Mouse (Mus musculus) forebrain, embryonic 16.5 days (tissue): ENCODE measurements at regions not wholly inside any gene's neighbourhood (a gene's known extent, or its start where the extent isn't known, plus 50 kb on each side); places are given as distances from the start of the nearest gene placed in this dataset.
"Not testable (repeated sequence)": the region's sequence is repeated elsewhere in the genome, so short reads cannot be mapped to it uniquely, and the experiment has no call there.

ENCODE experiments used
- ATAC-seq: fragments of 200-750 bp; cut with Nextera tagmentation; 2 replicates; pipeline ENCODE4 v1.8.0; 2017; ENCODE audit warnings: mild to moderate bottlenecking, moderate library complexity
- H3K27ac ChIP-seq: fragments of 300-500 bp; sonication (generic); 2 replicates; pipeline ENCODE4 v1.5.1; 2014; ENCODE audit warnings: low read length, control low read depth
- H3K27me3 ChIP-seq: fragments of 300-500 bp; sonication (generic); replicated peaks from 2 replicates; pipeline ENCODE4 v1.6.1; 2014; ENCODE audit warnings: low read length; ENCODE audit not compliant: control insufficient read depth, insufficient read depth
- H3K36me3 ChIP-seq: fragments of 300-500 bp; sonication (generic); 2 replicates; pipeline ENCODE4 v1.6.1; 2014; ENCODE audit not compliant: control insufficient read depth, insufficient read depth
- H3K4me1 ChIP-seq: fragments of 300-500 bp; sonication (generic); replicated peaks from 2 replicates; pipeline ENCODE4 v1.6.1; 2014; ENCODE audit warnings: low read length; ENCODE audit not compliant: control insufficient read depth, insufficient read depth
- H3K4me2 ChIP-seq: fragments of 300-500 bp; sonication (generic); 2 replicates; pipeline ENCODE4 v1.6.1; 2014; ENCODE audit warnings: mild to moderate bottlenecking, low read length, control low read depth
- H3K4me3 ChIP-seq: fragments of 300-500 bp; sonication (generic); replicated peaks from 2 replicates; pipeline ENCODE4 v1.5.1; 2014; ENCODE audit warnings: mild to moderate bottlenecking, low read length, control low read depth
- H3K9ac ChIP-seq: fragments of 300-500 bp; sonication (generic); replicated peaks from 2 replicates; pipeline ENCODE4 v1.6.1; 2014; ENCODE audit warnings: low read depth, low read length, control low read depth
- H3K9me3 ChIP-seq: fragments of 300-500 bp; sonication (generic); 2 replicates; pipeline ENCODE4 v1.6.1; 2016; ENCODE audit warnings: low read length; ENCODE audit not compliant: control insufficient read depth
- WGBS: fragments of 180-500 bp; shearing (Covaris S2); extraction: QIAGEN DNeasy Blood & Tissue Kit; methylation state at CpG from one replicate; pipeline ENCODE4 v1.1.7; 2014; 5-methylcytosine and 5-hydroxymethylcytosine counted together

DNA sequence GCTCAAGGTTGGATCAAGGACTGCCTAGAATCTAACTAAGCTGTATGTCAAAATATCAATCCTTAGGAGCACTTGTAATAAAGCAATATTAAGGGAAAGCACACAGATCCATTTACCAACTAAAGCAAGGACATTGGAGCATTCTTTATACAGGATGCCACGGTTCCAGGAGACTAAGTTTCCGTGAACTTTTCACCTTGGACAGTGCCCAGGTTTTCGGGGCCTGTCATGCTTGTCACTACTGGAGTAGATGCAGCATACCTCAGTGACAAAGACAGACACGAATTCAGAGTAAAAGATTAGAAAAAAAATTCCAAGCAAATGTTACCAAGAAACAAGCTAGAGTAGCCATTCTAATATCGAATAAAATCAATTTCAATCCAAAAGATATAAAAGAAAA is 543.6 kb downstream of the Slitrk5 start:
- 89% methylated on average over 5 of the region's 5 CpGs for WGBS
- H3K9ac ChIP-seq, H3K4me1 ChIP-seq, H3K4me3 ChIP-seq, H3K36me3 ChIP-seq, H3K9me3 ChIP-seq, H3K4me2 ChIP-seq, ATAC-seq, H3K27me3 ChIP-seq, H3K27ac ChIP-seq: not testable (repeated sequence)

DNA sequence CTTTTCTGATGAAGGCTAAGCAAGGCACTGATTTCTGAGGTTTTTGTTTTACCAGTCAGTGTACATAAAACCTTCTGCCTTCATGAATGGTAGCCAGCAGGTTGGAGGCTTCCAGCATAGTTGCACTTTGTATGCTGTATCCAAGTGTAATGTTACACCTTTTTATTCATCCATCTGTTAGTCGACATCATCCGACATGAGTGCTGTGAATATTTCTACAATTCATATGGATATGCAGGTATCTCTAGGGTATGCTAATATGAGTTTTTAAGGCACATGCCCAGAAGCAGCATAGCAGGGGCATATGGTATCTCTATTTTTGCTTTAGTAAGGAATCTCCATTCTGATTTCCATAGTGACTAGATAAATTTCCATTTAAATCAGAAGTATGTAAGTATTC is 555.6 kb downstream of the Slitrk5 start:
- no peaks in the 10 kb centered on the region for H3K9me3 ChIP-seq
- no peak overlapping the region for H3K9ac ChIP-seq
- no peaks in the 10 kb centered on the region for H3K27me3 ChIP-seq
- peaks cover 3% of the 10 kb centered on the region; the same call in 1 of the 2 replicates for H3K4me1 ChIP-seq
- 71% methylated on average over 2 of the region's 2 CpGs for WGBS
- H3K36me3 ChIP-seq: no peaks in the 10 kb centered on the region
- no peak overlapping the region for H3K4me3 ChIP-seq
- H3K4me2 ChIP-seq: no peak overlapping the region
- no peak overlapping the region for H3K27ac ChIP-seq
- peak; percentile 88 for ATAC-seq

DNA sequence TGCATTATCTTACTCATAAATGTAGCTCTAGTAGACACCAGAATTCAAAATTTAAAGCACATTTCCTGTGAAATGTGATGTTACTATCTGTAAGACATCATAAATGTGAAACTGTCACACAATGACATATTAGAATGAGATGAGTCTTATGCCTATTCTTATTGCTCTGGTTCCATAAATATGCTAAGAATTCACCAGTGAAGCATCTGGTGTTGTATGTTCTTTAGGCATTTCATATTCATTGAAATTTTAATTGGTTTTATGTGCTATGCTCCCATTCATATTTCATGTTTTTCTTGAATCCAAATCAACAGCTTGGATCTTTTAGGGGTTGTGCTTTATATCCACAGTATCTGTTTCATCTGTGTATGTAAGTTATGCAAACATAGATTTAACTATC is 564.6 kb downstream of the Slitrk5 start:
- H3K9me3 ChIP-seq: no peaks in the 10 kb centered on the region
- no peak overlapping the region for H3K4me3 ChIP-seq
- H3K4me2 ChIP-seq: no peak overlapping the region
- ATAC-seq: peak; percentile 82
- H3K9ac ChIP-seq: no peak overlapping the region
- no peaks in the 10 kb centered on the region for H3K36me3 ChIP-seq
- no peak overlapping the region for H3K27ac ChIP-seq
- no peaks in the 10 kb centered on the region for H3K4me1 ChIP-seq
- no peaks in the 10 kb centered on the region for H3K27me3 ChIP-seq

DNA sequence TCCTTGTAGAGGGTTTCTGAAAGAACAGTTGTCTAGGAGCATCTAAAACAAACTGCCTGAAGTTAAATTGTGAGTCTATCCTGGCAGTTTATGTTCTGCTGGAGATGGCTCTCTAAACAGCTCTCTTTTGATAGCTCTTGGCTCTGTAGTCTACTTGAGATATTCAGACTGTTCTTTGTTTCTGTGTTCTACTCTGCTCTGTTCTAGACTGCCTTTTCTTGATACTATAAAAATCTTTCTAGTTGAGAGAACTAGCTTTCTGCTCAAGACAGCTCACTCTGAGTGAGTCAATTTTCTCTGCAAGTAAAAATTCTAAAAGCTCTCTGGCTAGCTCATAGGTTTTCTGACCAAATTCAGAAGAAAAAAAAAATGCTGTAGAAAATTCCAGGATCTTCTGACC is 573.3 kb downstream of the Slitrk5 start:
- no peaks in the 10 kb centered on the region for H3K4me1 ChIP-seq
- no peaks in the 10 kb centered on the region for H3K27me3 ChIP-seq
- no peak overlapping the region for H3K4me3 ChIP-seq
- H3K36me3 ChIP-seq: no peaks in the 10 kb centered on the region
- H3K9ac ChIP-seq: no peak overlapping the region
- H3K4me2 ChIP-seq: no peak overlapping the region
- H3K9me3 ChIP-seq: no peaks in the 10 kb centered on the region
- no peak overlapping the region for H3K27ac ChIP-seq
- no peak for ATAC-seq

DNA sequence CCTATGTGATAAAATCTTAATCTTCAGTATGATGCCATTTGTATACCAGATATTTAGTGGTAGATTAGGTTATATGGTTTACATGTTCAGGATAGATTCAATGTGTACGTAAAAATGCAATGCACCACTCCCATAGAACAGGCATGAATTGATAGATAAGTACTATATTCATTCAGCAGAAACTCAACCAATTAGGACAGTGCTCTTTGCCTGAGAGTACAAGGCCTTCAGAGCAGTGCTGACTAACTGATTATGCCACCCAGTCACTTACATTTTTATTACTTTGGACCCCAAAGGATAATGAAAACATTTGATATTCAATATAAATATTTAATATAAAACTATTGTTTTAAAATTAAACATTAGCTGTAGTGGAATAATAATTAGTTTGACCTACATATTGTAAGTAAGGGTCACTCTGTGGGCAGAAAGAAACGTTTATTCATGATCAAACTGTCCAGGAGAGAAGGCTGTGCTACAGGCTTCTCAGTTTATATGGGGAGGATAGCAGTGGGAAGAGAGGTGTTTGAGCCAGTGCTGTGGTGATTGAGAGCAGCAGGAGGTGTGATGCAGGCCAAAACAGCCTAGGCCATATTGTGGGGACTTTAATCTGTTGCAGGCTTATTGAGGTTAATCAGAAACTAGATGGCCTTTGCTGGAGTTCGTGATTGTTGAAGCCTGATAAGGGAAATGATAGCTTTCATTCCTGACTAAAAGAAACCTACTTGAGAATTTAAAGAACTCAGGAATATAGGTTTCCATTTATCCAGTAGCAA is 623.3 kb downstream of the Slitrk5 start:
- H3K9me3 ChIP-seq: no peaks in the 10 kb centered on the region
- no peak overlapping the region for H3K9ac ChIP-seq
- H3K27me3 ChIP-seq: no peaks in the 10 kb centered on the region
- no peak for ATAC-seq
- no peak overlapping the region for H3K27ac ChIP-seq
- no peaks in the 10 kb centered on the region for H3K4me1 ChIP-seq
- H3K4me3 ChIP-seq: no peak overlapping the region
- 74% methylated on average over 3 of the region's 3 CpGs for WGBS
- no peak overlapping the region for H3K4me2 ChIP-seq
- H3K36me3 ChIP-seq: no peaks in the 10 kb centered on the region

- no peak for ATAC-seq
- no peak overlapping the region for H3K4me3 ChIP-seq
- no peaks in the 10 kb centered on the region for H3K9me3 ChIP-seq
- WGBS: 89% methylated on average over 2 of the region's 2 CpGs
- H3K4me1 ChIP-seq: no peaks in the 10 kb centered on the region
- no peaks in the 10 kb centered on the region for H3K27me3 ChIP-seq
- no peak overlapping the region for H3K4me2 ChIP-seq
- no peak overlapping the region for H3K9ac ChIP-seq
- H3K36me3 ChIP-seq: no peaks in the 10 kb centered on the region
- H3K27ac ChIP-seq: no peak overlapping the region
Observed at GRCm38 (mm10) chr14:112325602-112326001, 650.7 kb downstream of the Slitrk5 start.
